Mouse (Mus musculus): ENCODE data around the gene Pax6. TPM values are rescaled to one million over a fixed set of nuclear protein-coding genes. Genes with fewer than 3 reads are reported as not detected.
A peak's percentile ranks its signal among the peaks of the same experiment; 100 is the strongest.

Pax6 gene
- polyA plus RNA-seq, 1 experiment from 2014 or later = 0.11 TPM

- Histone ChIP-seq H3K27me3 (ENCODE audit: control insufficient read depth, insufficient read depth, low read length) (peaks cover 96% of the 10 kb centered on the region), H3K27ac (replicated peaks; ENCODE audit: low read depth, low read length) (no peak overlapping the region), H3K36me3 (ENCODE audit: control insufficient read depth, insufficient read depth, low read length) (no peaks in the 10 kb centered on the region), H3K9ac (ENCODE audit: low read length) (no peak overlapping the region), H3K4me2 (ENCODE audit: low read depth, severe bottlenecking) (no peak overlapping the region), H3K9me3 (ENCODE audit: control insufficient read depth, low read length) (no peaks in the 10 kb centered on the region), H3K4me3 (ENCODE audit: low read depth, low read length) (no peak overlapping the region), H3K4me1 (ENCODE audit: control insufficient read depth, insufficient read depth, low read length) (peaks cover 20% of the 10 kb centered on the region)
- DNase-seq (ENCODE audit: low spot score) (peak; percentile 31), ATAC-seq (ENCODE audit: insufficient number of reproducible peaks, low FRiP score, low TSS enrichment, low read depth) (no peak)
- under 1% methylated on average over 7 of the region's 7 CpGs for WGBS
These were observed 10.2 kb downstream of the Pax6 start for GRCm38 (mm10) chr2:105678880-105679321.

GRCm38 (mm10) chr2:105679331-105679730 is 10.6 kb downstream of the Pax6 start:
- Histone ChIP-seq H3K4me2 (ENCODE audit: low read depth, severe bottlenecking) (no peak overlapping the region), H3K36me3 (ENCODE audit: control insufficient read depth, insufficient read depth, low read length) (no peaks in the 10 kb centered on the region), H3K9ac (ENCODE audit: low read length) (no peak overlapping the region), H3K9me3 (ENCODE audit: control insufficient read depth, low read length) (no peaks in the 10 kb centered on the region), H3K27me3 (ENCODE audit: control insufficient read depth, insufficient read depth, low read length) (peaks cover 95% of the 10 kb centered on the region), H3K4me1 (ENCODE audit: control insufficient read depth, insufficient read depth, low read length) (peaks cover 20% of the 10 kb centered on the region), H3K27ac (replicated peaks; ENCODE audit: low read depth, low read length) (no peak overlapping the region), H3K4me3 (ENCODE audit: low read depth, low read length) (no peak overlapping the region)
- WGBS = 3% methylated on average over 2 of the region's 2 CpGs
- ATAC-seq (ENCODE audit: insufficient number of reproducible peaks, low FRiP score, low TSS enrichment, low read depth) (no peak), DNase-seq (ENCODE audit: low spot score) (peak; percentile 26)

GRCm38 (mm10) chr2:105680146-105680998 is 11.7 kb downstream of the Pax6 start:
- Histone ChIP-seq H3K4me1 (ENCODE audit: control insufficient read depth, insufficient read depth, low read length) (peaks cover 12% of the 10 kb centered on the region), H3K9me3 (ENCODE audit: control insufficient read depth, low read length) (no peaks in the 10 kb centered on the region), H3K27ac (replicated peaks; ENCODE audit: low read depth, low read length) (no peak overlapping the region), H3K36me3 (ENCODE audit: control insufficient read depth, insufficient read depth, low read length) (no peaks in the 10 kb centered on the region), H3K9ac (ENCODE audit: low read length) (no peak overlapping the region), H3K27me3 (ENCODE audit: control insufficient read depth, insufficient read depth, low read length) (peaks cover 93% of the 10 kb centered on the region), H3K4me3 (ENCODE audit: low read depth, low read length) (no peak overlapping the region), H3K4me2 (ENCODE audit: low read depth, severe bottlenecking) (no peak overlapping the region)
- 0 out of 2 replicates have a peak, but pooled peaks have one; percentile 31 for ATAC-seq (ENCODE audit: insufficient number of reproducible peaks, low FRiP score, low TSS enrichment, low read depth)
- DNase-seq (ENCODE audit: low spot score) = peak; percentile 57
- 1% methylated on average over 22 of the region's 24 CpGs for whole genome bisulfite sequencing

DNA sequence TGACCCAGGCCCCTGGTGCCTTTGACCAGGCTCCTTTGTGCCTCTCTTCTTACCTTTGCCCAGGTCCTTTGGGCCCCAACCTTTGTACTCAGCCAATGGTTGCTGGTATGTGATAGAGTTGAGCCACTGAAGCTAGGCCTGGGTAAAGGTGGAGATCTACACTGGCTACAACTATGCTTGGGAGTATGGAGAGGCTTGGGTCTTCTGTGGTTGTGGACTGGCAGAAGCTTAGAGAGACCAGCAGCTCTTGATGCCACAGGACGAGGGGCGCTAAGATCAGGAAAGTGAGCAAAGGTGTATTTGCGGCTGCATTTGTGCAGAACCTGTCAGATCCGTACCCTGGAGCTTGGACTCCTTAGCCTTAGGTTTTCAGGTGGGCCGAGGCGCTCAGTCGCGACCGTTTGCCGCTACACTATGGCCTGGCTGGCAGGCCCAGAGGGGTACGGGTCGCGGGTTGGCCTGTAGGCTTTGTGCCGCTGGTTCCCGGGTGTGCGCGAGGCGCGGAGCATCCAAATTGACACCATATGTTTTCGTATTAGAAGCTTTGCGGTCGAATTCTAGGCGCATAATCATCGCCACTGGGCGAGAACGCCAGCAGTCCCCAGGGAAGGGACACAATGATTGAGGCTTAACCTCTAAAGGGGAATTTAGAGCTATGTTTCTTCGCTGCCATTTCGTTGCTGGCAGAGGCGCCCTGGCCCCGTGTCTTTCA is 12.5 kb downstream of the Pax6 start:
- under 1% methylated on average over 30 of the region's 30 CpGs for WGBS
- ATAC-seq (ENCODE audit: insufficient number of reproducible peaks, low FRiP score, low TSS enrichment, low read depth) (0 out of 2 replicates have a peak, but pooled peaks have one; percentile 37), DNase-seq (ENCODE audit: low spot score) (peak; percentile 72)
- Histone ChIP-seq H3K27me3 (ENCODE audit: control insufficient read depth, insufficient read depth, low read length) (peaks cover 94% of the 10 kb centered on the region), H3K27ac (replicated peaks; ENCODE audit: low read depth, low read length) (no peak overlapping the region), H3K9ac (ENCODE audit: low read length) (no peak overlapping the region), H3K4me2 (ENCODE audit: low read depth, severe bottlenecking) (no peak overlapping the region), H3K36me3 (ENCODE audit: control insufficient read depth, insufficient read depth, low read length) (no peaks in the 10 kb centered on the region), H3K9me3 (ENCODE audit: control insufficient read depth, low read length) (no peaks in the 10 kb centered on the region), H3K4me3 (ENCODE audit: low read depth, low read length) (no peak overlapping the region), H3K4me1 (ENCODE audit: control insufficient read depth, insufficient read depth, low read length) (peaks cover 6% of the 10 kb centered on the region)

GRCm38 (mm10) chr2:105682011-105682501 is 13.4 kb downstream of the Pax6 start:
- H3K4me3 ChIP-seq (ENCODE audit: low read depth, low read length) = no peak overlapping the region
- no peak overlapping the region for H3K9ac ChIP-seq (ENCODE audit: low read length)
- peaks cover 4% of the 10 kb centered on the region for H3K4me1 ChIP-seq (ENCODE audit: control insufficient read depth, insufficient read depth, low read length)
- H3K27ac ChIP-seq (replicated peaks; ENCODE audit: low read depth, low read length) = no peak overlapping the region
- peaks cover 94% of the 10 kb centered on the region for H3K27me3 ChIP-seq (ENCODE audit: control insufficient read depth, insufficient read depth, low read length)
- no peaks in the 10 kb centered on the region for H3K36me3 ChIP-seq (ENCODE audit: control insufficient read depth, insufficient read depth, low read length)
- 0% methylated on average over 23 of the region's 23 CpGs for WGBS
- no peak overlapping the region for H3K4me2 ChIP-seq (ENCODE audit: low read depth, severe bottlenecking)
- H3K9me3 ChIP-seq (ENCODE audit: control insufficient read depth, low read length) = no peaks in the 10 kb centered on the region
- DNase-seq (ENCODE audit: low spot score) (peak; percentile 44), ATAC-seq (ENCODE audit: insufficient number of reproducible peaks, low FRiP score, low TSS enrichment, low read depth) (no peak)

GRCm38 (mm10) chr2:105682634-105683351 is 14.1 kb downstream of the Pax6 start:
- Histone ChIP-seq H3K4me2 (ENCODE audit: low read depth, severe bottlenecking) (no peak overlapping the region), H3K4me1 (ENCODE audit: control insufficient read depth, insufficient read depth, low read length) (peaks cover 4% of the 10 kb centered on the region), H3K9me3 (ENCODE audit: control insufficient read depth, low read length) (no peaks in the 10 kb centered on the region), H3K4me3 (ENCODE audit: low read depth, low read length) (no peak overlapping the region), H3K9ac (ENCODE audit: low read length) (no peak overlapping the region), H3K27me3 (ENCODE audit: control insufficient read depth, insufficient read depth, low read length) (peaks cover 94% of the 10 kb centered on the region), H3K36me3 (ENCODE audit: control insufficient read depth, insufficient read depth, low read length) (no peaks in the 10 kb centered on the region), H3K27ac (replicated peaks; ENCODE audit: low read depth, low read length) (no peak overlapping the region)
- DNase-seq (ENCODE audit: low spot score) (peak; percentile 53), ATAC-seq (ENCODE audit: insufficient number of reproducible peaks, low FRiP score, low TSS enrichment, low read depth) (no peak)
- 2% methylated on average over 21 of the region's 21 CpGs for WGBS

- no peak for ATAC-seq (ENCODE audit: insufficient number of reproducible peaks, low FRiP score, low TSS enrichment, low read depth)
- no peak overlapping the region for H3K4me3 ChIP-seq (ENCODE audit: low read depth, low read length)
- H3K4me2 ChIP-seq (ENCODE audit: low read depth, severe bottlenecking) = no peak overlapping the region
- H3K27ac ChIP-seq (replicated peaks; ENCODE audit: low read depth, low read length) = no peak overlapping the region
- under 1% methylated on average over 22 of the region's 22 CpGs for WGBS
- H3K9ac ChIP-seq (ENCODE audit: low read length) = no peak overlapping the region
- peaks cover 4% of the 10 kb centered on the region for H3K4me1 ChIP-seq (ENCODE audit: control insufficient read depth, insufficient read depth, low read length)
- H3K9me3 ChIP-seq (ENCODE audit: control insufficient read depth, low read length) = no peaks in the 10 kb centered on the region
- H3K36me3 ChIP-seq (ENCODE audit: control insufficient read depth, insufficient read depth, low read length) = no peaks in the 10 kb centered on the region
- DNase-seq (ENCODE audit: low spot score) = peak; percentile 25
- H3K27me3 ChIP-seq (ENCODE audit: control insufficient read depth, insufficient read depth, low read length) = peaks cover 95% of the 10 kb centered on the region
These were observed 15.2 kb downstream of the Pax6 start for GRCm38 (mm10) chr2:105683771-105684410.
